Mouse (Mus musculus) MEL (cell line): ENCODE data around the gene Slc4a3. TPM values are rescaled to one million over a fixed set of nuclear protein-coding genes. Genes with fewer than 3 reads are reported as not detected.

Experiments used
- DNase-seq: peaks from one replicate; pipeline ENCODE4 v3.0.0; 2011; ENCODE audit warnings: low read depth, low spot score
- H3K27ac ChIP-seq: 2 replicates; pipeline ENCODE4 v1.5.1; 2012; ENCODE audit warnings: low read depth, mild to moderate bottlenecking, control low read depth, low read length, moderate library complexity; ENCODE audit not compliant: control insufficient read depth
- H3K27me3 ChIP-seq, 2 experiments: fragments of 150-350 bp in 1 of 2; sonication (generic) in 1 of 2; 2 replicates each; pipeline ENCODE4 v1.6.1; 2012; ENCODE audit warnings: low read length in 2 of 2, mild to moderate bottlenecking in 2 of 2, improper control_type of control experiment in 1 of 2, moderate library complexity in 1 of 2; ENCODE audit not compliant: insufficient read depth in 2 of 2, control insufficient read depth in 1 of 2
- H3K36me3 ChIP-seq, 2 experiments: 2 replicates each; pipeline ENCODE4 v1.6.1; 2012 to 2014; ENCODE audit warnings: low read length in 2 of 2, improper control_type of control experiment in 1 of 2, inconsistent platforms in 1 of 2, mild to moderate bottlenecking in 1 of 2; ENCODE audit not compliant: insufficient read depth in 2 of 2, control insufficient read depth in 1 of 2
- H3K4me1 ChIP-seq, 2 experiments: fragments of 150-350 bp in 1 of 2; sonication (generic) in 1 of 2; 2 replicates each; pipeline ENCODE4 v1.6.1; 2012; ENCODE audit warnings: low read length in 2 of 2, improper control_type of control experiment in 1 of 2, mild to moderate bottlenecking in 1 of 2; ENCODE audit not compliant: insufficient read depth in 2 of 2, control insufficient read depth in 1 of 2
- H3K4me3 ChIP-seq, 2 experiments: fragments of 150-350 bp in 1 of 2; sonication (generic) in 1 of 2; 2 replicates each; pipeline ENCODE4 v1.5.1; 2012; ENCODE audit warnings: low read depth in 2 of 2, low read length in 2 of 2, mild to moderate bottlenecking in 2 of 2, moderate library complexity in 2 of 2, control low read depth in 1 of 2, improper control_type of control experiment in 1 of 2; ENCODE audit not compliant: control insufficient read depth in 1 of 2, insufficient read depth in 1 of 2
- H3K79me2 ChIP-seq: 2 replicates; pipeline ENCODE4 v1.6.1; 2012; ENCODE audit warnings: mild to moderate bottlenecking, low read length, moderate library complexity; ENCODE audit not compliant: control insufficient read depth, poor library complexity, insufficient read depth
- H3K9ac ChIP-seq: 2 replicates; pipeline ENCODE4 v1.6.1; 2012; ENCODE audit warnings: low read depth, mild to moderate bottlenecking, control low read depth, low read length, moderate library complexity; ENCODE audit not compliant: control insufficient read depth, poor library complexity, severe bottlenecking
- H3K9me3 ChIP-seq: fragments of 150-350 bp; sonication (generic); replicated peaks from 2 replicates; pipeline ENCODE4 v1.6.1; 2012; ENCODE audit warnings: mild to moderate bottlenecking, low read length, improper control_type of control experiment, moderate library complexity; ENCODE audit not compliant: insufficient read depth
- BHLHE40 ChIP-seq: IDR thresholded peaks from 2 replicates; pipeline ENCODE4 v1.6.1; 2012; ENCODE audit warnings: low read depth, mild to moderate bottlenecking, inconsistent platforms, low read length, improper control_type of control experiment, borderline replicate concordance
- CHD1 ChIP-seq: IDR thresholded peaks from 2 replicates; pipeline ENCODE4 v1.6.1; 2012; ENCODE audit warnings: low read depth, mild to moderate bottlenecking, inconsistent platforms, low read length, improper control_type of control experiment
- CHD2 ChIP-seq: IDR thresholded peaks from 2 replicates; pipeline ENCODE4 v1.6.1; 2011; ENCODE audit warnings: low read length, improper control_type of control experiment
- CTCF ChIP-seq, 3 experiments: IDR thresholded peaks in 2 of 3; conservative IDR thresholded peaks in 1 of 3; 2 replicates each; pipeline ENCODE4 v1.5.1; 2011 to 2012; ENCODE audit warnings: low read length in 3 of 3, low read depth in 2 of 3, mild to moderate bottlenecking in 2 of 3, improper control_type of control experiment in 1 of 3, inconsistent platforms in 1 of 3, mixed read lengths in 1 of 3, moderate library complexity in 1 of 3; ENCODE audit not compliant: control insufficient read depth in 1 of 3, insufficient read depth in 1 of 3, poor library complexity in 1 of 3, severe bottlenecking in 1 of 3
- EP300 ChIP-seq, 2 experiments: IDR thresholded peaks; 2 replicates each; pipeline ENCODE4 v1.6.1; 2011; ENCODE audit warnings: improper control_type of control experiment in 2 of 2, low read length in 2 of 2, low read depth in 1 of 2, mild to moderate bottlenecking in 1 of 2
- GABPA ChIP-seq: IDR thresholded peaks from 2 replicates; pipeline ENCODE4 v1.6.1; 2012; ENCODE audit warnings: low read depth, mild to moderate bottlenecking, inconsistent platforms, low read length, improper control_type of control experiment, moderate library complexity
- HCFC1 ChIP-seq: IDR thresholded peaks from 2 replicates; pipeline ENCODE4 v1.6.1; 2012; ENCODE audit warnings: low read depth, mild to moderate bottlenecking, inconsistent platforms, low read length, improper control_type of control experiment, moderate library complexity
- KAT2A ChIP-seq: conservative IDR thresholded peaks from 2 replicates; pipeline ENCODE4 v1.6.1; 2012; ENCODE audit warnings: low read depth, low read length, improper control_type of control experiment, inconsistent platforms
- MEF2A ChIP-seq: IDR thresholded peaks from 2 replicates; pipeline ENCODE4 v1.6.1; 2014; ENCODE audit warnings: low read depth, mild to moderate bottlenecking, inconsistent platforms, low read length, improper control_type of control experiment; ENCODE audit not compliant: poor library complexity, insufficient replicate concordance, severe bottlenecking; ENCODE audit errors: extremely low read depth
- MXI1 ChIP-seq: IDR thresholded peaks from 2 replicates; pipeline ENCODE4 v1.6.1; 2011; ENCODE audit warnings: mild to moderate bottlenecking, low read depth, low read length, improper control_type of control experiment
- MYC ChIP-seq: IDR thresholded peaks from 2 replicates; pipeline ENCODE4 v1.6.1; 2011; ENCODE audit warnings: low read depth, mild to moderate bottlenecking, low read length, improper control_type of control experiment, moderate library complexity
- NELFE ChIP-seq: IDR thresholded peaks from 2 replicates; pipeline ENCODE4 v1.6.1; 2011; ENCODE audit warnings: low read depth, low read length, improper control_type of control experiment
- NRF1 ChIP-seq: IDR thresholded peaks from 2 replicates; pipeline ENCODE4 v1.6.1; 2014; ENCODE audit warnings: low read depth, mild to moderate bottlenecking, inconsistent platforms, low read length, improper control_type of control experiment, moderate library complexity; ENCODE audit not compliant: poor library complexity, insufficient read depth, severe bottlenecking
- POLR2A ChIP-seq, 2 experiments: IDR thresholded peaks; 2 replicates each; pipeline ENCODE4 v1.6.1; 2011 to 2012; ENCODE audit warnings: low read length in 2 of 2, mild to moderate bottlenecking in 2 of 2, control low read depth in 1 of 2, improper control_type of control experiment in 1 of 2, low read depth in 1 of 2, moderate library complexity in 1 of 2; ENCODE audit not compliant: control insufficient read depth in 1 of 2, insufficient read depth in 1 of 2, poor library complexity in 1 of 2
- RCOR1 ChIP-seq: IDR thresholded peaks from 2 replicates; pipeline ENCODE4 v1.6.1; 2012; ENCODE audit warnings: low read depth, mild to moderate bottlenecking, inconsistent platforms, low read length, improper control_type of control experiment
- SIN3A ChIP-seq: IDR thresholded peaks from 2 replicates; pipeline ENCODE4 v1.6.1; 2012; ENCODE audit warnings: low read length, improper control_type of control experiment, inconsistent platforms
- SMC3 ChIP-seq: IDR thresholded peaks from 2 replicates; pipeline ENCODE4 v1.6.1; 2011; ENCODE audit warnings: low read depth, low read length, improper control_type of control experiment
- TAL1 ChIP-seq: IDR thresholded peaks from 2 replicates; pipeline ENCODE4 v1.6.1; 2012; ENCODE audit warnings: mild to moderate bottlenecking, inconsistent platforms, low read length, moderate library complexity, mixed read lengths
- TBP ChIP-seq: IDR thresholded peaks from 2 replicates; pipeline ENCODE4 v1.8.0; 2011; ENCODE audit warnings: low read depth, low read length, improper control_type of control experiment
- USF1 ChIP-seq: IDR thresholded peaks from 2 replicates; pipeline ENCODE4 v1.6.1; 2014; ENCODE audit warnings: low read depth, mild to moderate bottlenecking, inconsistent platforms, low read length, improper control_type of control experiment, moderate library complexity
- USF2 ChIP-seq, 2 experiments: IDR thresholded peaks; 2 replicates each; pipeline ENCODE4 v1.6.1; 2011 to 2012; ENCODE audit warnings: improper control_type of control experiment in 2 of 2, low read length in 2 of 2, borderline replicate concordance in 1 of 2, inconsistent platforms in 1 of 2, low read depth in 1 of 2, mild to moderate bottlenecking in 1 of 2; ENCODE audit not compliant: insufficient read depth in 1 of 2
- ZC3H11A ChIP-seq: IDR thresholded peaks from 2 replicates; pipeline ENCODE4 v1.6.1; 2012; ENCODE audit warnings: low read depth, mild to moderate bottlenecking, inconsistent platforms, low read length, improper control_type of control experiment
- ZKSCAN1 ChIP-seq: IDR thresholded peaks from 2 replicates; pipeline ENCODE4 v1.6.1; 2012; ENCODE audit warnings: low read depth, mild to moderate bottlenecking, inconsistent platforms, low read length, improper control_type of control experiment, moderate library complexity
- ZNF384 ChIP-seq: IDR thresholded peaks from 2 replicates; pipeline ENCODE4 v1.6.1; 2012; ENCODE audit warnings: low read depth, mild to moderate bottlenecking, inconsistent platforms, low read length, improper control_type of control experiment
- polyA plus RNA-seq, 2 experiments: library from polyadenylated mRNA; stranded (reverse) in 1 of 2; unstranded in 1 of 2; fragments of >175 nt in 1 of 2; fragments of >200 nt in 1 of 2; gene quantifications; 2 replicates each; pipeline versions ENCODE4 v1.2.1 to v1.2.4; 2012; ENCODE audit warnings: low replicate concordance in 2 of 2, low read depth in 1 of 2; ENCODE audit not compliant: insufficient read length in 2 of 2, insufficient read depth in 1 of 2, missing spikeins in 1 of 2
- total RNA-seq: library from RNA; depleted of rRNA; stranded (reverse); fragments of 300-350 nt; gene quantifications from 2 replicates; pipeline ENCODE4 v1.2.3, GENCODE M21; 2012

Slc4a3 gene
- total and polyA plus RNA-seq, 3 experiments: not detected

GRCm38 (mm10) chr1:75521321-75522031 lies 24.6 kb upstream of the Slc4a3 start, which contains the start of gene Stk11ip (continued):
- TF ChIP-seq USF2 (IDR thresholded peaks at IDR 0.05; ENCODE audit: borderline replicate concordance in 1 of 2, insufficient read depth in 1 of 2, low read depth in 1 of 2, low read length in 2 of 2): no peak
- no peak for TF ChIP-seq CHD1
- TF ChIP-seq MYC: peak; percentile 71
- TF ChIP-seq HCFC1: peak; percentile 87
- peak; percentile 80 for TF ChIP-seq TBP
- no peak for TF ChIP-seq NRF1
- peak; percentile 99 for TF ChIP-seq MXI1
- peak; percentile 90 for TF ChIP-seq NELFE
- peak in 1 of 2 experiments; percentile 50; a peak in 2 of 4 replicates for TF ChIP-seq EP300 (IDR thresholded peaks at IDR 0.05; ENCODE audit: low read depth in 1 of 2, low read length in 2 of 2)
- TF ChIP-seq ZNF384: no peak

GRCm38 (mm10) chr1:75524679-75525078 lies 21.4 kb upstream of the Slc4a3 start:
- peaks cover 0 to 8% of the 10 kb centered on the region in 2 experiments; a peak in 1 of 4 replicates for H3K4me1 ChIP-seq
- H3K9ac ChIP-seq: no peak overlapping the region
- no peaks in the 10 kb centered on the region for H3K9me3 ChIP-seq
- peaks cover 0 to 11% of the 10 kb centered on the region in 2 experiments; a peak in 2 of 4 replicates for H3K36me3 ChIP-seq
- H3K27ac ChIP-seq: no peak overlapping the region
- peaks cover 2% of the 10 kb centered on the region; the same call in 1 of the 2 replicates for H3K79me2 ChIP-seq
- H3K4me3 ChIP-seq: no peak overlapping the region
- no peaks in the 10 kb centered on the region for H3K27me3 ChIP-seq
- TF ChIP-seq USF1 (no peak), MEF2A (no peak)
- DNase-seq: no peak

- Histone ChIP-seq H3K27me3 (no peaks in the 10 kb centered on the region), H3K4me3 (no peak overlapping the region), H3K4me1 (no peaks in the 10 kb centered on the region), H3K9me3 (no peaks in the 10 kb centered on the region), H3K36me3 (no peaks in the 10 kb centered on the region), H3K79me2 (no peaks in the 10 kb centered on the region), H3K27ac (no peak overlapping the region), H3K9ac (no peak overlapping the region)
- no peak for TF ChIP-seq CHD2
- TF ChIP-seq KAT2A: no peak
- no peak for TF ChIP-seq CTCF (IDR thresholded peaks at IDR 0.05 in 2 of 3, conservative IDR thresholded peaks at IDR 0.05 in 1 of 3; ENCODE audit: control insufficient read depth in 1 of 3, insufficient read depth in 1 of 3, low read depth in 2 of 3, low read length in 3 of 3, poor library complexity in 1 of 3, severe bottlenecking in 1 of 3)
- TF ChIP-seq USF1: no peak
- TF ChIP-seq SIN3A: no peak
- no peak for TF ChIP-seq RCOR1
- no peak for TF ChIP-seq ZKSCAN1
- TF ChIP-seq EP300 (IDR thresholded peaks at IDR 0.05; ENCODE audit: low read depth in 1 of 2, low read length in 2 of 2): no peak
- no peak for TF ChIP-seq GABPA
- no peak for TF ChIP-seq SMC3
- no peak for TF ChIP-seq POLR2A (IDR thresholded peaks at IDR 0.05; ENCODE audit: control insufficient read depth in 1 of 2, insufficient read depth in 1 of 2, low read depth in 1 of 2, low read length in 2 of 2, poor library complexity in 1 of 2)
- no peak for TF ChIP-seq TAL1
- no peak for TF ChIP-seq MXI1
- no peak for TF ChIP-seq ZC3H11A
- TF ChIP-seq BHLHE40: no peak
- no peak for TF ChIP-seq ZNF384
- no peak for DNase-seq
Observed at GRCm38 (mm10) chr1:75530546-75530945, 15.5 kb upstream of the Slc4a3 start.
